Mouse (Mus musculus) intestine, embryonic 15.5 days (tissue): ENCODE data around the gene Wdr63. TPM values are rescaled to one million over a fixed set of nuclear protein-coding genes. Genes with fewer than 3 reads are reported as not detected.

ENCODE experiments used
- ATAC-seq: fragments of 200-750 bp; cut with Nextera tagmentation; 2 replicates; pipeline ENCODE4 v1.8.0; 2017; ENCODE audit warnings: moderate TSS enrichment, moderate library complexity
- H3K27ac ChIP-seq: fragments of 300-500 bp; sonication (generic); 2 replicates; pipeline ENCODE4 v1.5.1; 2015; ENCODE audit warnings: mild to moderate bottlenecking, inconsistent platforms
- H3K27me3 ChIP-seq: fragments of 300-500 bp; sonication (generic); replicated peaks from 2 replicates; pipeline ENCODE4 v1.6.1; 2015; ENCODE audit warnings: inconsistent platforms
- H3K36me3 ChIP-seq: fragments of 300-500 bp; sonication (generic); 2 replicates; pipeline ENCODE4 v1.6.1; 2015; ENCODE audit warnings: inconsistent platforms
- H3K4me1 ChIP-seq: fragments of 300-500 bp; sonication (generic); replicated peaks from 2 replicates; pipeline ENCODE4 v1.6.1; 2015; ENCODE audit warnings: inconsistent platforms
- H3K4me2 ChIP-seq: fragments of 300-500 bp; sonication (generic); replicated peaks from 2 replicates; pipeline ENCODE4 v1.6.1; 2015; ENCODE audit warnings: mild to moderate bottlenecking, inconsistent platforms
- H3K4me3 ChIP-seq: fragments of 300-500 bp; sonication (generic); replicated peaks from 2 replicates; pipeline ENCODE4 v1.5.1; 2015; ENCODE audit warnings: inconsistent platforms
- H3K9ac ChIP-seq: fragments of 300-500 bp; sonication (generic); 2 replicates; pipeline ENCODE4 v1.6.1; 2015; ENCODE audit warnings: inconsistent platforms
- H3K9me3 ChIP-seq: fragments of 300-500 bp; sonication (generic); 2 replicates; pipeline ENCODE4 v1.6.1; 2016; ENCODE audit warnings: inconsistent platforms
- WGBS: fragments of 180-500 bp; shearing (Covaris S2); methylation state at CpG from one replicate; pipeline ENCODE4 v1.1.7; 2015; 5-methylcytosine and 5-hydroxymethylcytosine counted together
- polyA plus RNA-seq: library from polyadenylated mRNA; unstranded; fragments of >200 nt; fragmentation: Nextera tagmentation; extraction: Ambion mirVana; gene quantifications from 2 replicates; pipeline ENCODE4 v1.2.1, GENCODE M21; 2015

Wdr63 gene
- 0.38 TPM in 1 of 2 replicates, not detected in the other for polyA plus RNA-seq

- WGBS = 13% methylated on average over 18 of the region's 18 CpGs
- Histone ChIP-seq H3K4me2 (peak within 1 kb of the TSS; percentile 84), H3K4me1 (no peaks in the 10 kb centered on the region), H3K9me3 (no peaks in the 10 kb centered on the region), H3K27ac (no peak within 1 kb of the TSS), H3K36me3 (no peaks in the 10 kb centered on the region), H3K27me3 (no peaks in the 10 kb centered on the region; the same call in 1 of the 2 replicates), H3K9ac (peak within 1 kb of the TSS; percentile 14; the same call in 1 of the 2 replicates), H3K4me3 (peak within 1 kb of the TSS; percentile 41)
- peak; percentile 97 for ATAC-seq
Measured at GRCm38 (mm10) chr3:146107921-146108571, at the start of gene Wdr63. TSS of gene Wdr63 (minus strand) at chr3:146108130.

- 68% methylated on average over 2 of the region's 2 CpGs for WGBS
- ATAC-seq = no peak
- Histone ChIP-seq H3K36me3 (no peaks in the 10 kb centered on the region), H3K9me3 (no peaks in the 10 kb centered on the region), H3K27ac (no peak overlapping the region), H3K27me3 (no peaks in the 10 kb centered on the region), H3K9ac (no peak overlapping the region), H3K4me2 (no peak overlapping the region), H3K4me1 (peaks cover 5% of the 10 kb centered on the region; the same call in 1 of the 2 replicates), H3K4me3 (no peak overlapping the region)
Measured at GRCm38 (mm10) chr3:146156811-146157210, 48.9 kb upstream of the Wdr63 start.

- no peak overlapping the region for H3K9ac ChIP-seq
- H3K9me3 ChIP-seq = no peaks in the 10 kb centered on the region
- 63% methylated on average over 13 of the region's 13 CpGs for WGBS
- peak; percentile 63 for ATAC-seq
- no peaks in the 10 kb centered on the region for H3K27me3 ChIP-seq
- no peak overlapping the region for H3K27ac ChIP-seq
- no peak overlapping the region for H3K4me2 ChIP-seq
- no peak overlapping the region for H3K4me3 ChIP-seq
- H3K4me1 ChIP-seq = peaks cover 5% of the 10 kb centered on the region; the same call in 1 of the 2 replicates
- H3K36me3 ChIP-seq = no peaks in the 10 kb centered on the region
Measured at GRCm38 (mm10) chr3:146155628-146156576, 48.0 kb upstream of the Wdr63 start.

- Histone ChIP-seq H3K4me1 (peaks cover 5% of the 10 kb centered on the region), H3K9me3 (no peaks in the 10 kb centered on the region), H3K36me3 (no peaks in the 10 kb centered on the region), H3K4me2 (0 out of 2 replicates have a peak overlapping the region, but pooled peaks have one; percentile 9), H3K9ac (no peak overlapping the region), H3K4me3 (no peak overlapping the region), H3K27me3 (no peaks in the 10 kb centered on the region), H3K27ac (no peak overlapping the region)
- 41% methylated on average over 12 of the region's 12 CpGs for WGBS
- no peak for ATAC-seq
Measured at GRCm38 (mm10) chr3:146153862-146154611, 46.1 kb upstream of the Wdr63 start.

GRCm38 (mm10) chr3:146152913-146153312 lies 45.0 kb upstream of the Wdr63 start:
- Histone ChIP-seq H3K27me3 (no peaks in the 10 kb centered on the region), H3K4me1 (peaks cover 5% of the 10 kb centered on the region), H3K9me3 (no peaks in the 10 kb centered on the region), H3K36me3 (no peaks in the 10 kb centered on the region), H3K27ac (no peak overlapping the region), H3K4me3 (no peak overlapping the region), H3K9ac (no peak overlapping the region), H3K4me2 (no peak overlapping the region)
- ATAC-seq = no peak
- 88% methylated on average over 2 of the region's 2 CpGs for WGBS

- no peaks in the 10 kb centered on the region for H3K36me3 ChIP-seq
- H3K27ac ChIP-seq = no peak overlapping the region
- no peaks in the 10 kb centered on the region for H3K9me3 ChIP-seq
- no peak overlapping the region for H3K9ac ChIP-seq
- 87% methylated on average over 8 of the region's 8 CpGs for WGBS
- no peak overlapping the region for H3K4me3 ChIP-seq
- no peaks in the 10 kb centered on the region for H3K27me3 ChIP-seq
- ATAC-seq = no peak
- H3K4me1 ChIP-seq = peaks cover 5% of the 10 kb centered on the region
- H3K4me2 ChIP-seq = no peak overlapping the region
Measured at GRCm38 (mm10) chr3:146152348-146152747, 44.4 kb upstream of the Wdr63 start.

- WGBS = 86% methylated on average over 8 of the region's 8 CpGs
- no peaks in the 10 kb centered on the region for H3K36me3 ChIP-seq
- H3K27ac ChIP-seq = no peak overlapping the region
- no peak overlapping the region for H3K4me3 ChIP-seq
- no peak overlapping the region for H3K4me2 ChIP-seq
- ATAC-seq = no peak
- H3K9me3 ChIP-seq = no peaks in the 10 kb centered on the region
- H3K27me3 ChIP-seq = no peaks in the 10 kb centered on the region
- H3K9ac ChIP-seq = no peak overlapping the region
- H3K4me1 ChIP-seq = peaks cover 5% of the 10 kb centered on the region
Measured at GRCm38 (mm10) chr3:146151755-146152154, 43.8 kb upstream of the Wdr63 start.

- Histone ChIP-seq H3K9me3 (no peaks in the 10 kb centered on the region), H3K36me3 (no peaks in the 10 kb centered on the region), H3K27ac (no peak overlapping the region), H3K4me1 (peaks cover 5% of the 10 kb centered on the region), H3K27me3 (no peaks in the 10 kb centered on the region), H3K9ac (no peak overlapping the region), H3K4me2 (peak overlapping the region; percentile 93; the same call in 1 of the 2 replicates), H3K4me3 (no peak overlapping the region)
- 94% methylated on average over 10 of the region's 10 CpGs for WGBS
- no peak for ATAC-seq
Measured at GRCm38 (mm10) chr3:146151328-146151727, 43.4 kb upstream of the Wdr63 start.

GRCm38 (mm10) chr3:146150560-146150959 lies 42.6 kb upstream of the Wdr63 start:
- Histone ChIP-seq H3K9ac (peak overlapping the region; percentile 54), H3K27ac (peak overlapping the region; percentile 79)
- peak; percentile 70 for ATAC-seq

GRCm38 (mm10) chr3:146150058-146150400 lies 42.1 kb upstream of the Wdr63 start:
- Histone ChIP-seq H3K4me3 (peak overlapping the region; percentile 48), H3K27ac (peak overlapping the region; percentile 79), H3K4me2 (peak overlapping the region; percentile 93), H3K36me3 (no peaks in the 10 kb centered on the region), H3K9ac (peak overlapping the region; percentile 54), H3K4me1 (no peaks in the 10 kb centered on the region; the same call in 1 of the 2 replicates), H3K9me3 (no peaks in the 10 kb centered on the region), H3K27me3 (no peaks in the 10 kb centered on the region)
- WGBS = under 1% methylated on average over 26 of the region's 26 CpGs
- ATAC-seq = peak; percentile 87

More at GRCm38 (mm10) chr3:146150560-146150959, 42.6 kb upstream of the Wdr63 start:
- no peaks in the 10 kb centered on the region; the same call in 1 of the 2 replicates for H3K4me1 ChIP-seq
- H3K4me3 ChIP-seq = peak overlapping the region; percentile 48
- H3K27me3 ChIP-seq = no peaks in the 10 kb centered on the region
- WGBS = 17% methylated on average over 11 of the region's 11 CpGs
- H3K36me3 ChIP-seq = no peaks in the 10 kb centered on the region
- no peaks in the 10 kb centered on the region for H3K9me3 ChIP-seq
- H3K4me2 ChIP-seq = peak overlapping the region; percentile 93

GRCm38 (mm10) chr3:146149156-146150057 lies 41.5 kb upstream of the Wdr63 start, which contains the start of gene Mcoln2:
TSS of gene Mcoln2 (plus strand) at chr3:146149833.
- no peaks in the 10 kb centered on the region; the same call in 1 of the 2 replicates for H3K4me1 ChIP-seq
- peak within 1 kb of the TSS; percentile 79 for H3K27ac ChIP-seq
- no peaks in the 10 kb centered on the region for H3K9me3 ChIP-seq
- 13% methylated on average over 33 of the region's 34 CpGs for WGBS
- H3K9ac ChIP-seq = peak within 1 kb of the TSS; percentile 54
- H3K27me3 ChIP-seq = no peaks in the 10 kb centered on the region
- H3K4me2 ChIP-seq = peak within 1 kb of the TSS; percentile 93
- ATAC-seq = peak; percentile 71
- H3K36me3 ChIP-seq = no peaks in the 10 kb centered on the region
- H3K4me3 ChIP-seq = peak within 1 kb of the TSS; percentile 48
